Mouse (Mus musculus) Patski (cell line): ENCODE data around the gene Rapgef3. TPM values are rescaled to one million over a fixed set of nuclear protein-coding genes. Genes with fewer than 3 reads are reported as not detected.

ENCODE experiments used
- ATAC-seq: fragments of 100-300 bp; one replicate; pipeline ENCODE4 v1.8.0; 2021
- CTCF ChIA-PET: fragments of 350-600 bp; sonication (Branson Sonifier 250); formaldehyde crosslinking; loops from one replicate; lab custom pipeline; 2022; ENCODE audit warnings: inconsistent platforms; lab: Charles Lee
- POLR2A ChIA-PET: fragments of 350-600 bp; sonication (Branson Sonifier 250); formaldehyde crosslinking; loops from one replicate; lab custom pipeline; 2022; ENCODE audit warnings: antibody characterized with exemption, inconsistent platforms; lab: Charles Lee
- DNase-seq: peaks from one replicate; pipeline ENCODE4 v3.0.0-alpha.2; 2011; ENCODE audit warnings: low read depth, low spot score
- H3K27me3 ChIP-seq: fragments of 371-371 bp; one replicate; pipeline ENCODE4 v1.5.1; 2021
- CTCF ChIP-seq: fragments of 100-300 bp; IDR thresholded peaks from one replicate; pipeline ENCODE4 v1.5.1; 2021
- in situ Hi-C: fragments of 300-500 bp; cut with MboI; formaldehyde crosslinking; loops from 3 replicates; pipeline ENCODE4 v1.11.1; 2018; ENCODE audit warnings: low pct_unique_long_range_greater_than_20kb, mixed read lengths
- polyA plus RNA-seq: library from polyadenylated mRNA; unstranded; gene quantifications from one replicate; pipeline ENCODE4 v1.2.3, GENCODE M21; 2021

Gene Rapgef3
- polyA plus RNA-seq, 1 experiment from 2014 or later, result 22.4 TPM

DNA sequence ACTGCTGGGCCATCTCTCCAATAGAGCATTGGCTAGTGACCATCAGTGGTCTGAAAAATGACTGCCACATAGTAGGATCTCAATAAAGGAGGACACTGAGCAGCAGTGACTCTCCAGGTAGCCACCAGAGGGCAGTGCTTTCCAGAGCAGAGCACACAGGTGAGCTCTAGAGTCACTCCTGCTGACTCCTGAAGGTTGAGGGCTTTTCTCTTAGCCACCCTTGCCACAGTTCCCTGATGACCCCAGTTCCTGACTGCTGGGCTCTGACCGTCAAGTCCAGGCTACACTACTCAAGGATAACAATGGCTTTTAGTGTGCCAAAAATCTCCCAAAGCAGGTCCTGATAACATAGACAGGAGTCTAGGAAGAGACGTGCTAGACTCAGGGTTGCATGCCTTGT lies 16.1 kb downstream of the Rapgef3 start:
- DNase-seq, result no peak
- H3K27me3 ChIP-seq, result no peaks in the 10 kb centered on the region
- TF ChIP-seq CTCF, result no peak
- ChIA-PET POLR2A (no interaction called here), CTCF (interaction anchor here (0.7 to 3.1 kb wide), 9 partner anchors 10 to 40 kb away, joined by 3 to 14 read pairs (median 4); partner anchors contain the start of gene Endou)
- no peak for ATAC-seq
- in situ Hi-C loops, result no loop called here

DNA sequence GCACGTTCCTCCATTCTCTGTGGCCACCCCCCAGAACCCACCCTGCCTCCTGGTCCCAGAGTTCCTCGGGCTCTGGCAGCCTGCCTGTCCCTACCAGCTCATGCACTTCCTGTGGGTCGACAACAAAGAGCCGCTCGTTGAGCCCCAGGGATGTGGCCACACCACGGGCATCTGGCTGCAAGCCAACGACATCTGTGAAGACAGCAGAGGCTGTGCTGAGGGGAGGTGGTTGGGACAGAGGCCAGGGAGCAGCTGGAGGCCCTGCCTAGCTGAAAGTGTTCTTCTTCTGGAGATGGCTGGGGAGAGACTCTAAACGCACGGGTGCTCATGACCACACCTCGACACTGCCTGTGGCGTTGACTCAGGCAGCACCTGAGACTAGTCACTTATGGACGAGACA lies 17.1 kb downstream of the Rapgef3 start:
- POLR2A ChIA-PET, result interaction anchor here (0.9 kb wide), 1 partner anchor 23 kb away, joined by 3 read pairs; no protein-coding TSS in a partner anchor
- CTCF ChIA-PET, result interaction anchor here (0.7 to 3.1 kb wide), 11 partner anchors 9 to 40 kb away, joined by 3 to 14 read pairs (median 4); partner anchors contain the start of genes Endou and Slc48a1
- DNase-seq (peak; percentile 98), ATAC-seq (peak; percentile 75)
- in situ Hi-C loops, result no loop called here
- no peak for TF ChIP-seq CTCF
- H3K27me3 ChIP-seq, result no peaks in the 10 kb centered on the region

DNA sequence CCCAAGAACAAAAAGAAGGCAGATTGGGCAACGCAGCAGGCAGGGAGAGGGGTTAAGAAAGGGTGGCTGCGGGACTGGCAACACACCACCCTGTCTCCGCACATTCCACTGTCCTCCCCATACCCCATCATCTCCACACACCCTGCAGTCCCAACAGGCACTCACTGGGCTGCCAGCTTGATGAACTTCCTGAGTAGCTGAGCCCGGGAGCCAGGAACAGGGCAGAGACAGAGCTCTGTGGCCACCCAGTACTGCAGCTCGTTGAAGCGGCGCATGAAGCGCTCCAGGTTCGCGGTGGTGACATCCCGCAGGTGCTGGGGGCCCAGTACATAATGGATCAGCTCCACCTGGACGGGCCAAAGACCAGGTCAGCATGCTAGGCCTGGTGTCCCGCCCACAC lies 17.9 kb downstream of the Rapgef3 start:
- H3K27me3 ChIP-seq, result no peaks in the 10 kb centered on the region
- ATAC-seq (no peak), DNase-seq (no peak)
- ChIA-PET POLR2A (interaction anchor here (0.9 kb wide), 1 partner anchor 24 kb away, joined by 3 read pairs; no protein-coding TSS in a partner anchor), CTCF (interaction anchor here (1.5 to 3.1 kb wide), 4 partner anchors 9 to 24 kb away, joined by 3 to 14 read pairs (median 6); partner anchors contain the start of gene Endou)
- in situ Hi-C loops, result no loop called here
- TF ChIP-seq CTCF, result no peak

DNA sequence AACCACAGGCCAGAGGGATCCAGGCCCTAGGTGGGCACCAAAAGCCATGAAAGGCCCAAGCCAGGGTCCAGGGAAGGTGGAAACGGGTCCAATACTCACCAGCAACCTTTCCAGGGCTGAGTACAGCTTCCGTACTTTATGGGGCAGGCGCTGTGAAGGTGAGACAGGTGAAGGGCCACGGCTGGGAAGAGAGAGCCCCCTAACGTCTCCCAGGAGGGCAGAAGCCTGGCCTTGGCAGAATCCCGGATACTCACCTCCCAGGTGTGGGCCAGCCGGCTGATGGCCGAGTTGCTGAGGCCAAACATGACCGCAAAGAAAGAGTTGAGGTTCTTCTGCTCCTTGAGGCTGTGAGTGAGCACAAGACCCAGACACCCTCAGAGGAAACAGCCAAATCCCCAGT lies 18.4 kb downstream of the Rapgef3 start:
- DNase-seq, result no peak
- TF ChIP-seq CTCF, result no peak
- POLR2A ChIA-PET, result no interaction called here
- CTCF ChIA-PET, result interaction anchor here (2.4 to 3.1 kb wide), 2 partner anchors 8 to 19 kb away, joined by 8 to 14 read pairs; partner anchors contain the start of gene Endou
- H3K27me3 ChIP-seq, result no peaks in the 10 kb centered on the region
- in situ Hi-C loops, result no loop called here
- ATAC-seq, result no peak

DNA sequence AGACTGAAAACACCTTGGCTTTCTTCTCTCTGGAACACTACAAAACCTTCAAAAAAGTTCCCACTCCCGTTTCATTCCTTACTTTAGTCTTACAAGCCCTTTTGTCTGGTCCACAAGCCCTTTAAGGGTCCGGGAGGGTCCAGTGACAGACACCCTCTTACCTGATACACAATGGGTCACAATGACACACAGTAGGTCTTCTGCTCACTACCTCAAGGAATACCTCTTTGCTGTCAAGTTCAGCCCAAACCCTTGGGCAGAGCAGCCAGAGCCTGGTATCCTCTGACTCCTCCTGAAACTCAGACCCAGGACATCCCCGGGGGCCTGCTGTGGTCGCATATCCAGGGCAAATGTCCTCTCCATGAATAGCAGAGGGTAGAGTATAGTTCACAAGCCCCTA lies 18.8 kb downstream of the Rapgef3 start:
- ATAC-seq (no peak), DNase-seq (no peak)
- ChIA-PET CTCF (no interaction called here), POLR2A (no interaction called here)
- no peaks in the 10 kb centered on the region for H3K27me3 ChIP-seq
- no peak for TF ChIP-seq CTCF
- in situ Hi-C loops, result no loop called here

DNA sequence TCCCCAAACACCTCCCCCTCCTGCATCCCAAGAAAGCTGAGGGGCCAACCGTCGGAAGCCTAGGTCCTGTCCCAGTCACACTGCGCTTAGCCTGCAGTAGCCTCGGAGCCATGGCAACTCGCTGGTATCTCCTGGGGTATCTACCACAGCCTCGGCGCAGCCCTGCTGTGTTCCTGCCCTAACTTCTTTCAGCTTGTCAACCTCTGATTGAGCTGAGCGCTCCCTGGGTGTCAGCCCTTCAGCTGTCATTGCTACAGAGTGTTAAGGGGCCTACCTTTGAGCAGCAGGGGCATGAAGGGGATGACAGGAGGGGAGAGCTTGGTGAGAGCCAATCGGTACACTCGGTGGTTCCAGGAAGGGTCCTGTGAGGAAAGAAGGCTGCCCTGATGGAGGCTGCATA lies 19.5 kb downstream of the Rapgef3 start:
- H3K27me3 ChIP-seq, result no peaks in the 10 kb centered on the region
- POLR2A ChIA-PET, result no interaction called here
- ATAC-seq (no peak), DNase-seq (no peak)
- CTCF ChIA-PET, result interaction anchor here (1.1 kb wide), 1 partner anchor 28 kb away, joined by 3 read pairs; no protein-coding TSS in a partner anchor
- in situ Hi-C loops, result no loop called here
- TF ChIP-seq CTCF, result no peak

DNA sequence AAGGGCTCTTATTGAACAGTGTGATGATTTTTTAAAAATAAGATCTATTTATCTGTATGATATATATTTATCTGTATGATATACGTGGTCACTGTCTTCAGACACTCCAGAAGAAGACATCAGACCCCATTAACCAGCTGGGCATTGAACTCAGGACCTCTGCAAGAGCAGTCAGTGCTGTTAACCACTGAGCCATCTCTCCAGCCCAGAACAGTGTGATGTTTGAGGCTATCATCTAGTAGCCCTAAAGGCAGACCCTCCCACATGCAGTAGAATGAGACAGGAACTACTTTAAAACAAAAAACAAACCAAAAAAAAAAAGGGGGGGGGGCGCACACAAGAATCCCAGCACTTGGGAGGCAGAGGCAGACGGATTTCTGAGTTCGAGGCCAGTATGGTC lies 20.3 kb downstream of the Rapgef3 start:
- POLR2A ChIA-PET, result no interaction called here
- DNase-seq (no peak), ATAC-seq (no peak)
- in situ Hi-C loops, result no loop called here
- H3K27me3 ChIP-seq, result no peaks in the 10 kb centered on the region
- TF ChIP-seq CTCF, result no peak
- CTCF ChIA-PET, result interaction anchor here (1.1 to 1.3 kb wide), 2 partner anchors 10 to 29 kb away, joined by 3 to 4 read pairs; no protein-coding TSS in a partner anchor

DNA sequence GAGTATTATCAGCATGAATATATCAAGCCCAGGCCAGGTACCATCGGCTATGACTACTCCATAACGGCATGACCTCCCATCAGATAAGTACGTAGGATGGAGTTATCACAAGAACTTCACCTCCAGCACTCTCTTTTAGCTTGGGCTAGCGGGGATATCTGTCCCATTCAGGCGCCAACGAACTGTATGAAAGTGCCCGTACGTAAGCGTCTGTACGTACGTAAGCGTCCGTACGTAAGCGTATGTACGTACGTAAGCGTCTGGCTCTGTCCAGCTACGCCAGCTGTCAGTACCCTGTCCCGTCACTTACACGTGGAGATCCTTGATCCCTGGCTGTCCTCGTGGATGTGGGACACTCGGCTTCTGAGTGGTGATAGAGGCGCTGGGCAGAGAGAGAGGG lies 21.0 kb downstream of the Rapgef3 start:
- in situ Hi-C loops, result no loop called here
- ATAC-seq, result no peak
- POLR2A ChIA-PET, result no interaction called here
- no peak for TF ChIP-seq CTCF
- no peaks in the 10 kb centered on the region for H3K27me3 ChIP-seq
- CTCF ChIA-PET, result interaction anchor here (0.9 to 1.3 kb wide), 4 partner anchors 9 to 30 kb away, joined by 3 to 4 read pairs (median 3); no protein-coding TSS in a partner anchor
- DNase-seq, result no peak

DNA sequence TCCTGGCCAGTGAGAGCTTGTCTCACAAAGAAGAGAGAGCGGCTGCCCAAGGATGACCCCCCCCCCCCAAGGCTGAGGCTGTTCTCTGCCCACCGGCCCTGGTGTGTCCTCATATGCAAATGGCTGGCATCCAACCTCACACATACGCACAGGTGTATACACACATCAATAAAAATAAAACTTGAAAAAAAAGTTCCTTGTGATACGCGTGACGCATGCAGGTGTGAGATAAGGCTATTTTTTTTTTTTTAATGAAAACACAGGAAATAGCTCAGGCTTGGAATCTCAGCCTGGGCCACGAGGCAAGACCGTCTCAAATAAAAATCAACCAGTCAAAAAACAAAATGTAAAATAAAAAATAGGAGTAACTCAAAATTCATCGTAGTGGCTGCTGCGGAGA lies 21.5 kb downstream of the Rapgef3 start:
- ChIA-PET CTCF (interaction anchor here (0.9 to 1.3 kb wide), 5 partner anchors 9 to 38 kb away, joined by 3 to 4 read pairs (median 3); no protein-coding TSS in a partner anchor), POLR2A (interaction anchor here (1.5 kb wide), 1 partner anchor 30 kb away, joined by 4 read pairs; no protein-coding TSS in a partner anchor)
- in situ Hi-C loops, result no loop called here
- TF ChIP-seq CTCF, result no peak
- no peaks in the 10 kb centered on the region for H3K27me3 ChIP-seq
- DNase-seq, result no peak
- no peak for ATAC-seq

DNA sequence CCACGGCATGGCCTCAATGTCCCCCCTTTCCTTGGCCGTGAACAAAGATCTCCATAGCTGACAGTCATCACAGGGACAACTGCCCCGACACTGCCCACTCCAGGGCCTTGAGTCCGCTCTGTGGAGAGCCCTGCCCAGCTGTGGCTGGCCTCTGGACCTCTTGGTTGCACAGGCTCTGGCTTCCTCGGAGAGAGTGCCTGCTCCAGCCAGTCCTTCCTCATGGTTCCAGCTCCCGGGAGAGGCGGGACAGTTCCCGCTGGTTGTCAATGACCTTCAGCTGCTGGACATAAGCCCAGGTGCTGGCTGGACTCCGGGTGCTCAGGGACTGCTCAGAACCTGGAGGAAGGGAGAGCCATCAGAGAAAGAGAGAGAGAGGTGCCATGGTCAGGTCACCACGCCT lies 22.4 kb downstream of the Rapgef3 start:
- ATAC-seq, result no peak
- in situ Hi-C loops, result no loop called here
- H3K27me3 ChIP-seq, result no peaks in the 10 kb centered on the region
- ChIA-PET POLR2A (interaction anchor here (1.5 kb wide), 1 partner anchor 31 kb away, joined by 4 read pairs; no protein-coding TSS in a partner anchor), CTCF (interaction anchor here (0.6 to 1.3 kb wide), 3 partner anchors 29 to 104 kb away, joined by 3 read pairs; no protein-coding TSS in a partner anchor)
- no peak for DNase-seq
- TF ChIP-seq CTCF, result no peak

DNA sequence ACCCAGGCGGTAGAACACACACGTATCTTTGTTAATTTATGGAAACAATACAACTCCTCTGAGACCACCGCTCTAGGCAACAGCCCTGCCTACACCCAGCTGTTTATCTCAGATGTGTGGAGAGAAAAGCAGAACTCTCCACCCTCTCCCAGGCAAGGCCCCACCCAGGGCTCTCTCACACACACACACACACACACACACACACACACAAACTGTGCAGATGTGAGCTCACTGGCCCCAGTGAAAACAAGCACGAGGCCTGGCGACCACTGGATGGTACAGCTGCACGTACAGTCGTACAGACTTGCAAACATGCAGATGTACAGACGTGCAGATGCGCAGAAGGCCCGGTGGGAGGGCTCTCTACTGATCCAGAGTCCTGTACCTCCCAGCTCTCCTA lies 22.8 kb downstream of the Rapgef3 start:
- H3K27me3 ChIP-seq, result no peaks in the 10 kb centered on the region
- ChIA-PET CTCF (interaction anchor here (0.6 to 1.3 kb wide), 3 partner anchors 15 to 104 kb away, joined by 3 read pairs; no protein-coding TSS in a partner anchor), POLR2A (interaction anchor here (1.5 kb wide), 1 partner anchor 31 kb away, joined by 4 read pairs; no protein-coding TSS in a partner anchor)
- in situ Hi-C loops, result no loop called here
- TF ChIP-seq CTCF, result no peak
- ATAC-seq (no peak), DNase-seq (no peak)
